Mouse (Mus musculus): ENCODE data around the gene Tex47. TPM values are rescaled to one million over a fixed set of nuclear protein-coding genes. Genes with fewer than 3 reads are reported as not detected.

The Tex47 gene
- 0.22 and 0.98 TPM in 2 replicates for polyA plus RNA-seq (2014; fragmentation: Nextera tagmentation; extraction: Ambion mirVana)

DNA sequence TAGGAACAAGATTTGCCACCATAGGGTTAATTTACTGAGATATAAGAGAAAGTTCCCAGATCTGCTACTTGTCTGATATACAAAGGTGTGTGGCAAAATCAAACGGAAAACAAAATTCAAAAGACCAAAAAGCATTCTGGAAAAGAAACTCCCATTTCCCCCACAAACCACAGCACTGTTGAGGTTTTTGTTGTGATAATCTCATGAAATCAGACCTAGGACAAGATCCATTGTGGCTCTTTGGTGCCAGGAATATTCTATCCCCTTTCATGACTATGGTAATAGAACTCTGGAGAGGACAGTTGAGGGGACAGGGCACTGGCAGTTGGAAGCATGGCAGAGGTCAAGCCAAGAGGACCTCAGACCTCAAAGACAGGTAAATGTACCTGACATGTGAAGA, at the start of gene Tex47:
Tex47 (plus strand) TSS at position 301 of the 400 bp plus-strand sequence.
- DNase-seq (ENCODE audit: low spot score) (no peak), ATAC-seq (ENCODE audit: low FRiP score) (no peak)
- Histone ChIP-seq H3K4me3 (replicated peaks; ENCODE audit: low read length) (no peak within 1 kb of the TSS), H3K9ac (no peak within 1 kb of the TSS), H3K27ac (no peak within 1 kb of the TSS), H3K36me3 (replicated peaks; ENCODE audit: control insufficient read depth, insufficient read depth) (no peaks in the 10 kb centered on the region), H3K4me2 (replicated peaks) (no peak within 1 kb of the TSS), H3K9me3 (ENCODE audit: control insufficient read depth, low read length) (no peaks in the 10 kb centered on the region), H3K27me3 (ENCODE audit: control insufficient read depth, insufficient read depth, low read length) (no peaks in the 10 kb centered on the region), H3K4me1 (replicated peaks; ENCODE audit: control insufficient read depth, insufficient read depth, low read length) (no peaks in the 10 kb centered on the region)
- WGBS = 91% methylated on average over 1 of the region's 1 CpGs

DNA sequence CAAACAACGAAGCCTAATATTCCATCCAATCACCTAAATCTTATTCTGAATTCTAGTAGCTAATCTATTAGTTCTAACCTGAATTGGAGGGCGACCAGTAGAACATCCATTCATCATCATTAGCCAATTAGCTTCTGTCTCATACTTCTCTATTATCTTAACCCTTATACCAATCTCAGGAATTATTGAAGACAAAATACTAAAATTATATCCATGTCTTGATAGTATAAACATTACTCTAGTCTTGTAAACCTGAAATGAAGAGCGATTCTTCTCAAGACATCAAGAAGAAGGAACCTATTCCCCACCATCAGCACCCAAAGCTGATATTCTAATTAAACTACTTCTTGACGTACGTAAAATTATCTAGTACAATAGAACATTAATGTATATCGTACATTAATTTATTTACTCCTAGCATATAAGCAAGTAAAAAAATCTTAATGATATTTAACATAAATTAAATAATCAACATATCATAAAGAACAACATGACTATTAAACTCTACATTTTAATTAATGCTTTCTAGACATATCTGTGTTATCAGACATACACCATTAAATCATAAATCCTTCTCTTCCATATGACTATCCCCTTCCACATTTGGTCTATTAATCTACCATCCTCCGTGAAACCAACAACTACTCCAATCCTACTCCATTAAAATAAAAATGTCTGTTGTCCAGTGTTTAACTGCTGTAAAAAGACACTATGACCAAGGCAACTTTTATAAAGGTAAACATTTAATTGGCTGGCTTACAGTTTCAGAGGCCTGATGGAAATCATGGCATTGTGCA, 27.1 kb upstream of the Tex47 start:
- no peaks in the 10 kb centered on the region for H3K9me3 ChIP-seq (ENCODE audit: control insufficient read depth, low read length)
- 92% methylated on average over 7 of the region's 7 CpGs for WGBS
- no peak overlapping the region for H3K4me2 ChIP-seq (replicated peaks)
- H3K4me1 ChIP-seq (replicated peaks; ENCODE audit: control insufficient read depth, insufficient read depth, low read length) = no peaks in the 10 kb centered on the region
- no peaks in the 10 kb centered on the region for H3K27me3 ChIP-seq (ENCODE audit: control insufficient read depth, insufficient read depth, low read length)
- no peak overlapping the region for H3K4me3 ChIP-seq (replicated peaks; ENCODE audit: low read length)
- no peak overlapping the region for H3K27ac ChIP-seq
- DNase-seq (ENCODE audit: low spot score) (no peak), ATAC-seq (ENCODE audit: low FRiP score) (no peak)
- no peaks in the 10 kb centered on the region for H3K36me3 ChIP-seq (replicated peaks; ENCODE audit: control insufficient read depth, insufficient read depth)
- no peak overlapping the region for H3K9ac ChIP-seq

DNA sequence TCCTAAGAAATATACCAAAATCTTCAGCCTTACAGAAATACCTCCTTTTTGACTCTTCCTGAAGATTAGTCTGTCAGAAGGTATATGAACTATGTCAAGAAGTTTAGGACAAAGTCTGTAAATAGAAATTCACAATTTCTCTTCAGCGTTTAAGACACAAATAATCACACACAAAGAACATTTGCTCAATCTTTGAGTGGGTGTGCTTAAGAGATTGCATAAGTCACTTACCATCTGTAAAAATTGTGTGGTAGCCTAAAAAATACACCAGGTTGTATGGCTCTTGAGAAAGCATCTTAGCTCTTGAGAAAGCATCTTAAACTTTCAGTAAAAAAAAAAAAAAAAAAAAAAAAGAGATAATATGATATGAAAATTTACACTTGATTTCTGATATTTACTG, 19.6 kb upstream of the Tex47 start:
- no peak overlapping the region for H3K9ac ChIP-seq
- WGBS = 95% methylated on average over 1 of the region's 1 CpGs
- H3K4me1 ChIP-seq (replicated peaks; ENCODE audit: control insufficient read depth, insufficient read depth, low read length) = no peaks in the 10 kb centered on the region
- no peaks in the 10 kb centered on the region for H3K9me3 ChIP-seq (ENCODE audit: control insufficient read depth, low read length)
- DNase-seq (ENCODE audit: low spot score) (no peak), ATAC-seq (ENCODE audit: low FRiP score) (no peak)
- H3K4me3 ChIP-seq (replicated peaks; ENCODE audit: low read length) = no peak overlapping the region
- no peak overlapping the region for H3K4me2 ChIP-seq (replicated peaks)
- no peaks in the 10 kb centered on the region for H3K36me3 ChIP-seq (replicated peaks; ENCODE audit: control insufficient read depth, insufficient read depth)
- no peaks in the 10 kb centered on the region for H3K27me3 ChIP-seq (ENCODE audit: control insufficient read depth, insufficient read depth, low read length)
- no peak overlapping the region for H3K27ac ChIP-seq

DNA sequence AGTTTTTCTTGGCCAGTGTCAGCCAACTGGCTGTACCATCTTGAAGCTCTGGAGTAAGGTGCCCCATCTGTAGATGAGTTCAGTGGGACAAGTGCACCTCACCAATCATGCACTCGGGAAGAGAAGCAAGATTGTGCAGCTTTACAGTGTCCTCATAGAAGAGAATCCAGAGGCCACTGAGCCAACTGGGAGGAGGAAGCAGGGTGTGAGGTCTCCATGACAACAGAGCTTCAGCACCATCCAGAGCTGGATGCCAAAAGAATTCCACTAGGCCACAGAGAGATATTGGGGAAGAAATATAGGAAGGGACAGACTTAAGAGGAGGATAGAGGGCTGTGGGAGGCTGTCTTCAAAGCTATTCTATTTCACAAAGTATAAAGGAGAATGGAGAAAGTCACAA, 950 bp upstream of the Tex47 start:
- Histone ChIP-seq H3K4me3 (replicated peaks; ENCODE audit: low read length) (no peak overlapping the region), H3K4me1 (replicated peaks; ENCODE audit: control insufficient read depth, insufficient read depth, low read length) (no peaks in the 10 kb centered on the region), H3K36me3 (replicated peaks; ENCODE audit: control insufficient read depth, insufficient read depth) (no peaks in the 10 kb centered on the region), H3K9ac (no peak overlapping the region), H3K27ac (no peak overlapping the region), H3K9me3 (ENCODE audit: control insufficient read depth, low read length) (no peaks in the 10 kb centered on the region), H3K4me2 (replicated peaks) (no peak overlapping the region), H3K27me3 (ENCODE audit: control insufficient read depth, insufficient read depth, low read length) (no peaks in the 10 kb centered on the region)
- DNase-seq (ENCODE audit: low spot score) (no peak), ATAC-seq (ENCODE audit: low FRiP score) (no peak)
- 52% methylated on average over 1 of the region's 1 CpGs for WGBS

DNA sequence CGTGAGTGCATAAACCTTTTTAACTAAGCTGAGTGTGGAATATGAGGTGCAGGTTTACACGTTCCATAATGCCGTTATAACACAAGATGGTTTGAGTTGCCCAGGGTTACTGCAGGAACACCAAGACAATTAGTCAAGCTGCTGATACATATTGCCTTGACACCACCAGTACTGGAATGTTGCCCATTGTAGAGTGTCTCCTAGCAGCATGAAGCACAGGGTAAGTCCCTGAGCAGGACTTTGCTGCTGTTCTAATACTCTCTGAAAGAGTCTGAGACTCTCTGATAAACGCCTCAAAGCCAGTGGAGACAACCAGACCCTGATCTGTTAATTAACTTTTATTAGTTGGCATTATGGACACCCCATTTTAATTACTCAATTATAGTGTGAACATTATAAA, 21.7 kb downstream of the Tex47 start:
- Histone ChIP-seq H3K36me3 (replicated peaks; ENCODE audit: control insufficient read depth, insufficient read depth) (no peaks in the 10 kb centered on the region), H3K9ac (no peak overlapping the region), H3K4me3 (replicated peaks; ENCODE audit: low read length) (no peak overlapping the region), H3K4me1 (replicated peaks; ENCODE audit: control insufficient read depth, insufficient read depth, low read length) (no peaks in the 10 kb centered on the region), H3K4me2 (replicated peaks) (no peak overlapping the region), H3K9me3 (ENCODE audit: control insufficient read depth, low read length) (no peaks in the 10 kb centered on the region), H3K27ac (no peak overlapping the region), H3K27me3 (ENCODE audit: control insufficient read depth, insufficient read depth, low read length) (no peaks in the 10 kb centered on the region)
- WGBS = 58% methylated on average over 4 of the region's 4 CpGs
- ATAC-seq (ENCODE audit: low FRiP score) (peak; percentile 57), DNase-seq (ENCODE audit: low spot score) (no peak)

DNA sequence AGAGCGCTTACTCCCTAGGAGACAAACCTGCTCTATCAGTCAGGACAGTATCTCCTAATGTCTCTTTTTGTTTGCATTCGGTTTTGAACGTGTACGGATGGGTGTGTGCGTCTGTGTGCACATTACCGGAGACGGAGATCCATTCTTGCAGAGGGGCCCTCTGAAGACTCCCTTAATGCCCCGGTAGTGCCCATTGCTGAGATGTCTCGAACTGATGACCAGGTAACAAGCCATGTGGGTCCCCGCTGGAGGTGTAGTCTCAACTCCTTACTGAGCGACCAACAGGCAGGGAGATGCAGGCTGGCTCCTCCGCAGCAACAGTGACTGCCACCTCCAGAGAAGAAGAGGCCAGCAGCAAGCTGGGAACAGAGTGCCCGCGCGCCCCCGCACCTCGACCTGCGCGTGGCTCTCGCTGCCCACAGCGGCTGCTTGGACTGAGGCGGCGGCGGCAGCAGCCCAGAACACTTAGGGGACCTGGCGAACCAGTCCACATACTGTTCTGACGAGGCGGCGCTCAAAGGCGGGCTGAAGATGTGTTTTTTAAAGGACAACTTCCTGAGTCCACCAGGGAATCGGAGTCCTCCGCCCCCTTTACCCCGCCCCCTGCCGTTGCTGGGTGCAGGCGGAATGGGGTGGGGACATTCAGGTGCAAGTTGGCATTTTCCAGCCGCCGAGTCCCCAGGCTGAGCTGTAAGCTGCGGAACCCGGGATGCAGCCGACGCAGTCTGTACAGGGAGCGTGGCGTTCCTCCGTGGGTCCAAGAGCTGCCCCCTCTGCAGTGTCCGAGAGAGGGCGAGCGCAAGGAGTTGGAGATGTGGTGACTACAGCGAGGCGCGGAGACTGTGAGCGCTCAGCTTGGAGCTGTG, 40.5 kb downstream of the Tex47 start, which contains the start of gene Zfp804b:
Zfp804b (minus strand) TSS at position 612 of the 866 bp plus-strand sequence.
- peak; percentile 93 for ATAC-seq (ENCODE audit: low FRiP score)
- under 1% methylated on average over 50 of the region's 50 CpGs for WGBS

DNA sequence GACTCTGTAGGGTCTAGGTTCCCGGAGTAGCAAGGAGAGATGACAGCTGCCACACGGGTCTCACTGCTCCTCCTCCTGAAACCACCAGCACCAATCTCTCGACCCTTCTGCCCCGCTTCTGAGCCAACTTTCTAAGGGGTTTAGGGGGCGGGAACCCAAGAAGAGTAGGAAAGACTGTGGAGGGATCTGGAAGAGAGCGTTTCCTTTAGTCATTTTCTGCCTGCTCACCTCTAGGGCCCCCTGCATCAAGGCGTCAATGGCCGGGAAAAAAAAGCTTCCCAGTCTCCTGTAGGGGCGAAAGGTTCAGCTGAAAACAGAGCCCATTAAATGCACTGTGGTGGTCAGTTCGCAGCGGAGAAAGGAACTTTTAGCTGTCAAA, 41.1 kb downstream of the Tex47 start:
- Histone ChIP-seq H3K27me3 (ENCODE audit: control insufficient read depth, insufficient read depth, low read length) (no peaks in the 10 kb centered on the region), H3K4me1 (replicated peaks; ENCODE audit: control insufficient read depth, insufficient read depth, low read length) (no peaks in the 10 kb centered on the region; the same call in 1 of the 2 replicates), H3K4me2 (replicated peaks) (peak overlapping the region; percentile 90), H3K9me3 (ENCODE audit: control insufficient read depth, low read length) (no peaks in the 10 kb centered on the region), H3K9ac (peak overlapping the region; percentile 65), H3K36me3 (replicated peaks; ENCODE audit: control insufficient read depth, insufficient read depth) (no peaks in the 10 kb centered on the region), H3K27ac (peak overlapping the region; percentile 40; the same call in 1 of the 2 replicates), H3K4me3 (replicated peaks; ENCODE audit: low read length) (peak overlapping the region; percentile 61)
- WGBS = 0% methylated on average over 11 of the region's 11 CpGs
- DNase-seq (ENCODE audit: low spot score) (no peak), ATAC-seq (ENCODE audit: low FRiP score) (peak; percentile 65; the same call in 1 of the 2 replicates)

More for the DNA sequence above, 40.5 kb downstream of the Tex47 start, which contains the start of gene Zfp804b:
- Histone ChIP-seq H3K4me3 (replicated peaks; ENCODE audit: low read length) (peak within 1 kb of the TSS; percentile 61), H3K27me3 (ENCODE audit: control insufficient read depth, insufficient read depth, low read length) (no peaks in the 10 kb centered on the region), H3K4me1 (replicated peaks; ENCODE audit: control insufficient read depth, insufficient read depth, low read length) (no peaks in the 10 kb centered on the region; the same call in 1 of the 2 replicates), H3K4me2 (replicated peaks) (peak within 1 kb of the TSS; percentile 90), H3K36me3 (replicated peaks; ENCODE audit: control insufficient read depth, insufficient read depth) (no peaks in the 10 kb centered on the region), H3K9ac (peak within 1 kb of the TSS; percentile 65), H3K9me3 (ENCODE audit: control insufficient read depth, low read length) (no peaks in the 10 kb centered on the region), H3K27ac (peak within 1 kb of the TSS; percentile 40; the same call in 1 of the 2 replicates)
- DNase-seq (ENCODE audit: low spot score) = peak; percentile 47
